Mouse (Mus musculus) olfactory bulb, adult 2 months (tissue): ENCODE data around the gene Pde8b.

Source experiments
- CTCF ChIP-seq: fragments of 200-500 bp; IDR thresholded peaks from 2 replicates; pipeline ENCODE4 v1.5.1; 2012; ENCODE audit warnings: low read depth, mild to moderate bottlenecking, low read length, moderate library complexity; ENCODE audit not compliant: insufficient read depth
- POLR2A ChIP-seq: fragments of 200-500 bp; IDR thresholded peaks from 2 replicates; pipeline ENCODE4 v1.6.1; 2012; ENCODE audit warnings: mild to moderate bottlenecking, low read depth, low read length, moderate library complexity; ENCODE audit not compliant: insufficient read depth

DNA sequence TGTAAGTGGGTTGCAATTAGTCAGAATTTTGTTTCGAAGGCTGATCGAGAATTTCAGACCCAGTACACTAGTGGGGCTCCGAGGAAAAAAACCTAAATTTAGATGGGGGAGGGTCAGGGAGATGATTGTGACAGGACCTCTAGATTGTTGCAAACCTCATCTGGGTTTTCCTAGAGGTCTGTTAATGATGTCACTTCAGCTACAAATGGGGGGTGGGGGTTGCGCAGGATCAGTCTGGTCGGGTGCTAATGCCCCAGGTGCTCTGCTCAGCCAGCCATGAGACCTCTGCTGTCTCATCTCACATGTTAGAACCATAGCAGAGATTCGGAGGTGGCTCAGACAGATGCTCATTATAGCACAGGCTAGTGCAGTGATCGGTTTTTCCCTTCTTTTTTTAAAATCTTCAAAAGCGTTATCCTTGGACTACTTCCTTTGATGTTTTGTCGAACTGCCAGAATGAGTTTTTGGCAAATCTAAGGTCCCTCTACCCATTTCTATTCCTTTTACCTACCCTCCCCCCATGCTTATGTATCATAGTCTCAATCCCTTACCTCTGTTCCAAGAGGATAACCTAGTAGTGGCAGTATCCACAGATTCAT is 209.9 kb downstream of the Pde8b start:
- no peak for TF ChIP-seq CTCF
- TF ChIP-seq POLR2A, result no peak
